Mouse (Mus musculus) urinary bladder, adult 2 months (tissue): ENCODE measurements around the gene Gmds. TPM values are rescaled to one million over a fixed set of nuclear protein-coding genes. Genes with fewer than 3 reads are reported as not detected.

ENCODE experiments used
- DNase-seq: peaks from one replicate; pipeline ENCODE4 v3.0.0; 2022; ENCODE audit warnings: low spot score
- polyA plus RNA-seq: library from polyadenylated mRNA; depleted of rRNA; stranded (reverse); fragments of >200 nt; gene quantifications from 2 replicates; pipeline ENCODE4 v1.2.3, GENCODE M21; 2012

The Gmds gene
- polyA plus RNA-seq, 1 experiment = 15.4 TPM

GRCm38 (mm10) chr13:32267184-32267775 lies 71.3 kb downstream of the Gmds start:
- DNase-seq = no peak

- DNase-seq = no peak
Observed at GRCm38 (mm10) chr13:32266721-32267120, 71.8 kb downstream of the Gmds start.

- no peak for DNase-seq
Observed at GRCm38 (mm10) chr13:32256121-32256520, 82.4 kb downstream of the Gmds start.

GRCm38 (mm10) chr13:32252276-32252675 lies 86.3 kb downstream of the Gmds start:
- DNase-seq = no peak

- DNase-seq = no peak
Observed at GRCm38 (mm10) chr13:32242200-32242599, 96.3 kb downstream of the Gmds start.

GRCm38 (mm10) chr13:32236269-32236678 lies 102.3 kb downstream of the Gmds start:
- no peak for DNase-seq

GRCm38 (mm10) chr13:32235046-32235445 lies 103.5 kb downstream of the Gmds start:
- DNase-seq = no peak

- DNase-seq = no peak
Observed at GRCm38 (mm10) chr13:32234019-32234418, 104.5 kb downstream of the Gmds start.

GRCm38 (mm10) chr13:32232391-32232790 lies 106.1 kb downstream of the Gmds start:
- no peak for DNase-seq

- no peak for DNase-seq
Observed at GRCm38 (mm10) chr13:32231956-32232355, 106.6 kb downstream of the Gmds start.

GRCm38 (mm10) chr13:32227874-32228562 lies 110.5 kb downstream of the Gmds start:
- no peak for DNase-seq

- no peak for DNase-seq
Observed at GRCm38 (mm10) chr13:32217647-32218046, 120.9 kb downstream of the Gmds start.

GRCm38 (mm10) chr13:32213702-32214452 lies 124.7 kb downstream of the Gmds start:
- DNase-seq = no peak

GRCm38 (mm10) chr13:32212125-32212524 lies 126.4 kb downstream of the Gmds start:
- no peak for DNase-seq

GRCm38 (mm10) chr13:32207172-32207908 lies 131.2 kb downstream of the Gmds start:
- no peak for DNase-seq

- DNase-seq = no peak
Observed at GRCm38 (mm10) chr13:32179906-32180305, 158.6 kb downstream of the Gmds start.

- DNase-seq = no peak
Observed at GRCm38 (mm10) chr13:32178682-32179081, 159.9 kb downstream of the Gmds start.

- no peak for DNase-seq
Observed at GRCm38 (mm10) chr13:32177852-32178453, 160.6 kb downstream of the Gmds start.

GRCm38 (mm10) chr13:32175028-32175427 lies 163.5 kb downstream of the Gmds start:
- no peak for DNase-seq

GRCm38 (mm10) chr13:32169173-32169572 lies 169.4 kb downstream of the Gmds start:
- DNase-seq = no peak

GRCm38 (mm10) chr13:32167806-32168205 lies 170.7 kb downstream of the Gmds start:
- DNase-seq = no peak

GRCm38 (mm10) chr13:32165581-32165980 lies 173.0 kb downstream of the Gmds start:
- DNase-seq = no peak
